Mouse (Mus musculus) forebrain, embryonic 15.5 days (tissue): ENCODE results near the gene Nanos1. TPM values are rescaled to one million over a fixed set of nuclear protein-coding genes. Genes with fewer than 3 reads are reported as not detected.

Experiments used
- ATAC-seq: fragments of 200-750 bp; cut with Nextera tagmentation; replicated peaks from 2 replicates; pipeline ENCODE4 v1.8.0; 2017; ENCODE audit warnings: mild to moderate bottlenecking, moderate TSS enrichment, moderate library complexity
- H3K27ac ChIP-seq: fragments of 300-500 bp; sonication (generic); replicated peaks from 2 replicates; pipeline ENCODE4 v1.5.1; 2015; ENCODE audit warnings: mild to moderate bottlenecking, inconsistent platforms
- H3K27me3 ChIP-seq: fragments of 300-500 bp; sonication (generic); 2 replicates; pipeline ENCODE4 v1.6.1; 2015; ENCODE audit warnings: inconsistent platforms
- H3K36me3 ChIP-seq: fragments of 300-500 bp; sonication (generic); 2 replicates; pipeline ENCODE4 v1.6.1; 2015; ENCODE audit warnings: mild to moderate bottlenecking, inconsistent platforms
- H3K4me1 ChIP-seq: fragments of 300-500 bp; sonication (generic); 2 replicates; pipeline ENCODE4 v1.6.1; 2015; ENCODE audit warnings: inconsistent platforms
- H3K4me2 ChIP-seq: fragments of 300-500 bp; sonication (generic); replicated peaks from 2 replicates; pipeline ENCODE4 v1.6.1; 2015; ENCODE audit warnings: mild to moderate bottlenecking, inconsistent platforms
- H3K4me3 ChIP-seq: fragments of 300-500 bp; sonication (generic); 2 replicates; pipeline ENCODE4 v1.5.1; 2015; ENCODE audit warnings: mild to moderate bottlenecking, inconsistent platforms
- H3K9ac ChIP-seq: fragments of 300-500 bp; sonication (generic); replicated peaks from 2 replicates; pipeline ENCODE4 v1.6.1; 2015; ENCODE audit warnings: mild to moderate bottlenecking, inconsistent platforms
- H3K9me3 ChIP-seq: fragments of 300-500 bp; sonication (generic); 2 replicates; pipeline ENCODE4 v1.6.1; 2016; ENCODE audit warnings: inconsistent platforms
- WGBS: fragments of 180-500 bp; shearing (Covaris S2); methylation state at CpG from one replicate; pipeline ENCODE4 v1.1.7; 2015; ENCODE audit warnings: mixed read lengths; 5-methylcytosine and 5-hydroxymethylcytosine counted together
- polyA plus RNA-seq: library from polyadenylated mRNA; unstranded; fragments of >200 nt; fragmentation: Nextera tagmentation; extraction: Ambion mirVana; gene quantifications from 2 replicates; pipeline ENCODE4 v1.2.1, GENCODE M21; 2015

Gene Nanos1
- polyA plus RNA-seq, 1 experiment from 2014 or later: 13.5 TPM

DNA sequence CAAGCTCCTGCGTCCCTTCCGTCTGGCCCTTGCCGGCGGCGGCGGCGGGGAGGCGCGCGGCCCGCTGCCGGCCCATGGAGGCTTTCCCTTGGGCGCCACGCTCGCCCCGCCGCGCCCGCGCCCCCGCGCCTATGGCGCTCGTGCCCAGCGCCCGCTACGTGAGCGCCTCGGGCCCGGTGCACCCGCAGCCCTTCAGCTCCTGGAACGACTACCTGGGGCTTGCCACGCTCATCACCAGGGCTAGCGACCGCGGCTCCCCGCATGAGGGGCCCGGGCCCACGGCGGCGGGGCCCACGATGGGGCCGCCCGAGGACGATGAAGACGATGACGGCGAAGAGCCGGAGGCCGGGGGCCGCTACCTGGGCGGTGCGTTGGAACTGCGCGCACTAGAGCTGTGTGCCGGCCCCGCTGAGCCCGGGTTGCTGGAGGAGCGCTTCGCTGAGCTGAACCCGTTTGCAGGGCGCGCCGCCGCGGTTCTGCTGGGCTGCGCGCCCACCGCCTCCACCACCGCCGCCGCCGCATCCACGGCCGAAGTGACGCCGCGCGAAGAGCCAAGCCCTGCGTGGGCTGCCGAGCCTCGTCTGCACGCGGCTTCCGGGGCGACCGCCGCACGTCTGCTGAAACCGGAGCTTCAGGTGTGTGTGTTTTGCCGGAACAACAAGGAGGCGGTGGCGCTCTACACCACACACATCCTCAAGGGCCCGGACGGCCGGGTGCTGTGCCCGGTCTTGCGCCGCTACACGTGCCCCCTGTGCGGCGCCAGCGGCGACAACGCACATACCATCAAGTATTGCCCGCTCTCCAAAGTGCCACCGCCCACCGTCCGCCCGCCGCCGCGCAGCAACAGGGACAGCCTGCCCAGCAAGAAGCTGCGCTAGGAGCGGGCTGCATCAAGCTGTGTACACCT, 658 bp downstream of the Nanos1 start:
- Histone ChIP-seq H3K4me1 (peaks cover 18% of the 10 kb centered on the region), H3K27me3 (peaks cover 4% of the 10 kb centered on the region; the same call in 1 of the 2 replicates), H3K9ac (peak overlapping the region; percentile 76), H3K27ac (peak overlapping the region; percentile 91), H3K36me3 (peaks cover 11% of the 10 kb centered on the region), H3K4me3 (peak overlapping the region; percentile 84), H3K9me3 (no peaks in the 10 kb centered on the region), H3K4me2 (peak overlapping the region; percentile 94)
- WGBS: under 1% methylated on average over 110 of the region's 115 CpGs
- ATAC-seq: peak; percentile 81

DNA sequence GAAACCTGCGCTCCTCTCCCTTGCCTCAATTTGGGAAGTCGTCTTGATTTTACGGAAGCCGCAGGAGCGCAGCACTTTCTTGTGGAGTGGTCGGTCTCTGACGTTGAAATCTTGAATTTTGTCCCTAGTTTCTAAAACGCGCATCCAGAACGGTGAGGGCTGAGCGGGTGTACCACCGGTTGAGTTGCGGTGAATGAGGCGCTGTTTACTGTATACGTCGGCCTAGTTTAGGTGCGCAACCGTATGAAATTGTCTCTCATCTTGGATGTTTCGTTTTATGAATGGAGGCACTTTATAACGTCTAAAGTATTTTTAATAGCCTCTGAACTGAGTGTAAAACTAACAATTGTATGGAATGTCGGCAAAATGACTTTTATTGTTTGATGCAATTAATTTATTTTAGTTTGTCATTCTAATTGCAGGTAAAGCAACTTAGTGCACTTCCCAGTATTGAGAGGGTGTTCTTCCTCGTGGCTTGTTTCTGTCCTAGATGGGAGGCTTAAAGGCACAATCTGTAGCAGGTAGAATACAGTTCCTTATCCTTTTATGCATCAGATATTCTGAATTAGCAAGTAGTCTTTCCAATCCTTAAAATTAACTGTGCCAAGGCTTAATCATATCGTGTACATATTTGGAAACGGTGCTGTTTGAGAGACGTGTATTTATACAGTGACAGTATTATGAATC, 1.5 kb downstream of the Nanos1 start:
- H3K4me1 ChIP-seq: peaks cover 18% of the 10 kb centered on the region
- H3K9ac ChIP-seq: peak overlapping the region; percentile 76
- peak overlapping the region; percentile 84 for H3K4me3 ChIP-seq
- H3K9me3 ChIP-seq: no peaks in the 10 kb centered on the region
- H3K36me3 ChIP-seq: peaks cover 15% of the 10 kb centered on the region
- H3K27ac ChIP-seq: peak overlapping the region; percentile 91
- no peak for ATAC-seq
- H3K27me3 ChIP-seq: peaks cover 4% of the 10 kb centered on the region; the same call in 1 of the 2 replicates
- H3K4me2 ChIP-seq: peak overlapping the region; percentile 94
- 4% methylated on average over 25 of the region's 25 CpGs for WGBS

DNA sequence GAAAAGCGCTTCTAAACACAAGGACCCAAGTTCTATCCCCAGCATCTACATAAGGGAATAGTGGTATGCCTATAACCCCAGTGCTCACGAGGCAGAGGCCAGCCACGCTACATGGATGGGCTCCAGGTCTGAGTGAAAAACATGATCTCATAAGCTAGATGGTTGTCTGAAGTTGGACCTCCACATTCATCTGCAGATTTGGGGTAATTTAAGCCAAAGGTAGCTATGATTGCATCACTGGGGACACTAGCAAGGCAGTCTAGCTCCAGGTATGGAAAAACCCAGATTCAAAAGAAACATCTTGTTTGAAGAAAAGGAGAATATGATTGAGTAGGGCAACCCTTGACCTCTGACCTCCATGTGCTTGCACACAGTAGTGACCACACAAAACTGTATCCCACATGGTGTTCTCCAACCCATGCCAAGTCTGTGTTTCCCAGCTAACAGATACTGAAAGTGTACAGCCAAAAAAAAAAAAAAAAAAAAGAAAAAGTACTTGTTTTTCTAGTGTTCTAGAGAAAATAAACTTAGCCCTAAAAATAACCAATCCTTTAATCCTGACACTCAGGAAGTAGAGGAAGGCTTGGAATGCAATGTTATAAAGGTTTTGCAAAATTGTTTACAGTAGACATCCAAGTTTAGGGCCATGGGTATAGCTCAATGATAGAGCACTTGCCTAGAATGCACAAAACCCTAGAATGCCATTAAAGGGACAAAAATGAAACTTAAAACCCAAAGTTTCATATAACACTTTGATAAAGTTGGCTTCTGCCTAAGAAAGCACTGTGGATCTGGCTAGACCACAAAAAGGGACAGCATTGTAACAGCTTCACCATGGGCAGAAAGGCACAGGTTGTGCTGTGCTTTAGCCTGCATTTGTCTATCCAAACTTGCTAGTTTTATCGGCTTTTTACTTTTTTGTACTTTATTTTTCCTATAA, 3.4 kb downstream of the Nanos1 start:
- peaks cover 18% of the 10 kb centered on the region for H3K4me1 ChIP-seq
- WGBS: 80% methylated on average over 4 of the region's 4 CpGs

DNA sequence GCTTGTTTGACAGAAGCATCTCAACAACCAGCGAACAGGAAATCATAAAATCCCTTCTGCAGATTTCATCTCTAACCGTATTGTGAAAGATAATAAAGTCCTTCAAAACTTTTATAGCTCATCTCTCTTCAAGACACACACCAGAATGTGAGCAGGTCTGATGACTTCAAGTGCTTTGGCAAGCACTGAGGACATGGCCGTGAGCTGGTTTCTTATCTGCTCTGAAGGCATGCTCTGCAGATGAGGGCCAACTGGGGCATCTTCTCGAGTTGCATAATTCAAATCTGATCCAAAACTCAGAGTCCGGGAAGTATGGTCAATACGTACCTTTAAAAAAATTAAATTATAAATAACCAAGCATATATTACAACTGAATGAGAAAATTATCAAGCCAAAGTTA, 17.6 kb downstream of the Nanos1 start:
- Histone ChIP-seq H3K4me3 (no peak overlapping the region), H3K9me3 (no peaks in the 10 kb centered on the region), H3K9ac (no peak overlapping the region), H3K36me3 (peaks cover 78% of the 10 kb centered on the region), H3K4me1 (no peaks in the 10 kb centered on the region), H3K27ac (no peak overlapping the region), H3K4me2 (no peak overlapping the region), H3K27me3 (no peaks in the 10 kb centered on the region)
- 93% methylated on average over 6 of the region's 6 CpGs for WGBS
- ATAC-seq: no peak

More for the DNA sequence above, 3.4 kb downstream of the Nanos1 start:
- H3K36me3 ChIP-seq: peaks cover 33% of the 10 kb centered on the region
- H3K27ac ChIP-seq: no peak overlapping the region
- H3K27me3 ChIP-seq: peaks cover 4% of the 10 kb centered on the region; the same call in 1 of the 2 replicates
- ATAC-seq: no peak
- H3K9me3 ChIP-seq: no peaks in the 10 kb centered on the region
- H3K9ac ChIP-seq: no peak overlapping the region
- no peak overlapping the region for H3K4me2 ChIP-seq
- H3K4me3 ChIP-seq: no peak overlapping the region

DNA sequence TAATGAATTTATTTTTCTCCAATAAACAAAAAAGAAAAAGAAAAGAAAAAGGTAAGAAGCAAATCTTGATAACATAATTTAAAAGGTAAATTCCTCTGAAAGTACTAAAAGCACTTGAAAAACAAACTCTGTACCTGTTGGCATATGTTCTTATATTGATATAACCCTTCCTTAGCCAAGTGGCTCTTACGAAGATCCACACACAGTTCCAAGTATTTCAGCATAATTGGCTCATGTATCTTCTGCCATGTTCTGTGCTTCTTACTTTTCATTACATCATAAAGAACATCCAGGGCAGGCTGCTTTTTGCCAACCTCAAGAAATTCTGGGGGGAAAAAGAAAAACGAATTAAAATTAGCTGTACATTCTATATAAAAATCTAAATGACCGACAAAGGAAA, 26.2 kb downstream of the Nanos1 start:
- Histone ChIP-seq H3K4me2 (no peak overlapping the region), H3K4me1 (peaks cover 14% of the 10 kb centered on the region), H3K9me3 (no peaks in the 10 kb centered on the region), H3K36me3 (peaks cover 32% of the 10 kb centered on the region), H3K9ac (no peak overlapping the region), H3K27me3 (no peaks in the 10 kb centered on the region), H3K27ac (no peak overlapping the region), H3K4me3 (no peak overlapping the region)
- WGBS: 87% methylated on average over 3 of the region's 3 CpGs
- no peak for ATAC-seq

DNA sequence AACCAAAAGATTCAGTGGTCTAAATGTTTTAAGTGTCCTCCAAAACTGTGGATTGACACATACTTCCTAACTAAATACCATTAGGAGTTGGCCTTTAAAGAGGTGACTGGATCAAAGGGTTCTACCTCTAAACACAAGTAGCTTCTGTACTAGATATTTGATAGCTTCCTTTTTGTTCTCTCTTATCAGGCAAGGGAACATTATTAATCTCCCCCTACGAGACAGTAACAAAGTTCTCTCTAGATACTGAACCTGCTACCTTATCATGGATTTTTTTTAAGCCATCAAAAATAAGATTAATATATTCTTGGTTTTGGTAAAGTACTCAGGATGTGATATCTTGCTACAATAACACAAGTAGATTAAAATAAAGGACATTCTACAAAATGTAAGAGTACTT, 28.9 kb downstream of the Nanos1 start:
- no peak overlapping the region for H3K4me3 ChIP-seq
- H3K4me1 ChIP-seq: peaks cover 36% of the 10 kb centered on the region
- H3K27me3 ChIP-seq: no peaks in the 10 kb centered on the region
- H3K9ac ChIP-seq: no peak overlapping the region
- no peak overlapping the region for H3K4me2 ChIP-seq
- H3K36me3 ChIP-seq: peaks cover 15% of the 10 kb centered on the region
- 68% methylated on average over 1 of the region's 1 CpGs for WGBS
- no peaks in the 10 kb centered on the region for H3K9me3 ChIP-seq
- ATAC-seq: no peak
- no peak overlapping the region for H3K27ac ChIP-seq

DNA sequence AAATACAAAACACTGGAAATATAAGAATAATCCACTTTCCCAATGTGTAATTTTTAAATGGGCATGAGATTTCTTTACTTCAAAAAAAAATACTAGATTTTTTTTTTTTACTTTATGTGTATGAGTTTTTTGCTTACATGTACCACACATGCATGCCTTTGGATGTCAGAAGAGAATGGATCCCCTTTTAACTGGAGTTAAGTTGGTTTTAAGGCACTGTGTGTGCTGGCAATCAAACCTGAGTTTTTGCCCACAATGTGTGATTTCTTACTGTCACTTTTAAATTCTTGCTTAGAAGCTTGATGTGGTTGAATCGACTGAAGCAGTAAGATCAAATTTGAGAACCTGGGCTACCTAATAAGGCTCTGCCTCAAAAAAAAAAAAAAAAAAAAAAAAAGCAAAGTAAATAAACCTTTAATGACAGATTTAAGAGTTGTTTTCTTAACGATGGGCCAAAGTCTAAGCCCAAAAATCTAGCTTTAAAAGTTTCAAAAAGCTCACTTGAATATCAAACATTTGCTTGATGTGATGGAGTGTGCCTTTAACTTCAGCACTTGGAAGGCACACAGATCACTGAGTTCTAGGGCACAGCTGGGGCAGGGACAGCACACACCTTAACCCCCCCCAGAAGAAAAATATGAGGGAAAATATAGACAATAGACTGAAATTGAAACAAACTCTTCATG, 31.8 kb downstream of the Nanos1 start:
- Histone ChIP-seq H3K36me3 (no peaks in the 10 kb centered on the region), H3K4me2 (peak overlapping the region; percentile 15; the same call in 1 of the 2 replicates), H3K9ac (no peak overlapping the region), H3K27me3 (no peaks in the 10 kb centered on the region), H3K27ac (no peak overlapping the region), H3K4me3 (no peak overlapping the region), H3K9me3 (no peaks in the 10 kb centered on the region), H3K4me1 (peaks cover 39% of the 10 kb centered on the region)
- WGBS: 56% methylated on average over 2 of the region's 2 CpGs
- no peak for ATAC-seq

DNA sequence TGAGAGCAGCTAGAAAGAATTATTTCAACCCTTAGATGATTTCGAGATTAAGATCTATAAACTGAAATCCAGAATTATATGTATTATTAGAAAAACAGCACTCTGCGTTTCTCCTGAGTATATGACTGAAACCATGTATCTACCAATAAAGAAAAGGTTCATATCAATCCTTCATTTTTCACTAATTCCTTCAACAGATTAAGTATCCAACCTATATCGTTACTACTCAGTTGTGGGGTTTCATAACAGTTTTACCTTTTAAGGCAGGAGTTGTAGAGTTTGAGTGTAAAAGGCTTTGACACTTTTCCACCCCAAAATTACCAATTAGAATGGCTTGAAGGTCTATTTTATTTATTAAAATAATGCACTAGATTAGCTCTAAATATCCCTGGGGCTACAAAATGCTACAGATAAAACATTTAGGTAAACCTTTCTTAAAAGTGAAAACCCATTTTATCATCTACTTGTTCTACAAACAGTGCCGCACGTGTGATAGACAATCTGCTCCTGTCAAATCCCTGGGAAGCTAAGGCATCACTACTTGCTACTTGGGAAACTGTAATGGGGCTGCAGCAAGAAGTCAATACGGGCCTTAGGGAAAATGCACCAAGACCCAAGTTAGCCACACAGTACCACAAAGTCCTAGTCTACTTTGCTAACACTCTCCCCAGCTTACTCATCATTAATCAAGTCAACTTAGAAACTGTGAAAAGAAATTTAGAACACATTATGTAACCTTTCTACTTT, 32.6 kb downstream of the Nanos1 start:
- H3K9ac ChIP-seq: no peak overlapping the region
- no peaks in the 10 kb centered on the region for H3K9me3 ChIP-seq
- peak overlapping the region; percentile 55 for H3K4me2 ChIP-seq
- ATAC-seq: no peak
- H3K36me3 ChIP-seq: no peaks in the 10 kb centered on the region
- H3K27ac ChIP-seq: no peak overlapping the region
- H3K27me3 ChIP-seq: no peaks in the 10 kb centered on the region
- peak overlapping the region; percentile 100 for H3K4me3 ChIP-seq
- peaks cover 39% of the 10 kb centered on the region for H3K4me1 ChIP-seq
- WGBS: 44% methylated on average over 6 of the region's 6 CpGs

DNA sequence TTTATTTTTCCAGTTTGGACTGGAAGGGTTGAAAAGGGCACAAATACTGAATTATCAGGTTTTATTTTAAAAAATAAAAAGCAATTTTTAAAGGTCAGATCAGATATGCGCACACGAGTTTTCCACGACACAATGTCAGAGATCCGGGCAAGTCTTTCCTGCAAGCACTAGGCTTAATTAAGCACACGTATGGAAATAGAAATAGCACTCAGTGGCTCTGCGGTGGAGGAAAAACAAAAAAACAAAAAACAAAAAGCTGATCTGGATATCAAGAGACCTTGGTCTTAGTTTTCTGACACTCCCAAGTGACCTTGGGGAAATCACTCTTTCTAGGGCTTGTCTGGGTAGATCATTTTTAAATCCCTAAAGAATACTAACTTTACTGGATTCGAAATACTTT, 33.7 kb downstream of the Nanos1 start:
- Histone ChIP-seq H3K27me3 (no peaks in the 10 kb centered on the region), H3K4me1 (peaks cover 39% of the 10 kb centered on the region), H3K4me3 (peak overlapping the region; percentile 100), H3K9ac (peak overlapping the region; percentile 100), H3K9me3 (no peaks in the 10 kb centered on the region), H3K36me3 (no peaks in the 10 kb centered on the region), H3K27ac (peak overlapping the region; percentile 97), H3K4me2 (peak overlapping the region; percentile 55)
- ATAC-seq: no peak
- 1% methylated on average over 7 of the region's 7 CpGs for WGBS

DNA sequence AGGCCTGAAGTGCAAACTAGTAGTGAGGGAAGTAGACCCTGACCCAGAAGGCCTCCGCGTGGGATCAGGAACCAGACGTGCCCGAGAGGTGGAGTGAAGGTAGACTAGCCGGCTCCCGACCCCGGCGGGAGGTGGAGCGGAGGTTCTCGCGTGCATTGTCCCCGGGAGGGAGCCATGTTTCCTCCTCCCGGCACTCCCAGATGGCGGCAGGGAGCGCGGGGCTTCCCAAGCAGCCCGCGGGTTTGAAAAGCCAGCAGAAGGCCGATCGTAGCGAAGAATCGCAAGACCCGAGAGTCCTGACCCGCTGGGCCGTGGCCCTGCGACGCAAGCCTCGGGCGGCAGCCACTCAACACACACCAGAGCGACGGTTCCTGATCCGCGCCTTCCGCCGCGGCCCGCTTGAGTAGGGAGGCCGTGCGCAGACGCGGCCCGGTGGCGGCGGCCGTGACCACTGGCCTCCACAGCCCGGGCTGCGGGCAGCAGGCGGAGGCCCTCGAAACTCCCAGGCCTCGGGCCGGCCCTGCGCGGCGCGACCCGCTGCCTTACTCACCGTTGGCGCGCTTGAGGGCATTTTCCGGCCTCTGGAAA, 34.2 kb downstream of the Nanos1 start:
- Histone ChIP-seq H3K9ac (peak overlapping the region; percentile 100), H3K4me1 (peaks cover 39% of the 10 kb centered on the region), H3K4me2 (peak overlapping the region; percentile 55), H3K27ac (peak overlapping the region; percentile 97), H3K27me3 (no peaks in the 10 kb centered on the region), H3K4me3 (peak overlapping the region; percentile 100), H3K9me3 (no peaks in the 10 kb centered on the region), H3K36me3 (no peaks in the 10 kb centered on the region)
- WGBS: under 1% methylated on average over 60 of the region's 60 CpGs
- peak; percentile 77 for ATAC-seq
